Mouse (Mus musculus) intestine, embryonic 15.5 days (tissue): Measurements from ENCODE around the gene Ttll5. TPM values are rescaled to one million over a fixed set of nuclear protein-coding genes. Genes with fewer than 3 reads are reported as not detected.

ENCODE experiments used
- ATAC-seq: fragments of 200-750 bp; cut with Nextera tagmentation; 2 replicates; pipeline ENCODE4 v1.8.0; 2017; ENCODE audit warnings: moderate TSS enrichment, moderate library complexity
- H3K27ac ChIP-seq: fragments of 300-500 bp; sonication (generic); 2 replicates; pipeline ENCODE4 v1.5.1; 2015; ENCODE audit warnings: mild to moderate bottlenecking, inconsistent platforms
- H3K27me3 ChIP-seq: fragments of 300-500 bp; sonication (generic); replicated peaks from 2 replicates; pipeline ENCODE4 v1.6.1; 2015; ENCODE audit warnings: inconsistent platforms
- H3K36me3 ChIP-seq: fragments of 300-500 bp; sonication (generic); 2 replicates; pipeline ENCODE4 v1.6.1; 2015; ENCODE audit warnings: inconsistent platforms
- H3K4me1 ChIP-seq: fragments of 300-500 bp; sonication (generic); replicated peaks from 2 replicates; pipeline ENCODE4 v1.6.1; 2015; ENCODE audit warnings: inconsistent platforms
- H3K4me2 ChIP-seq: fragments of 300-500 bp; sonication (generic); replicated peaks from 2 replicates; pipeline ENCODE4 v1.6.1; 2015; ENCODE audit warnings: mild to moderate bottlenecking, inconsistent platforms
- H3K4me3 ChIP-seq: fragments of 300-500 bp; sonication (generic); replicated peaks from 2 replicates; pipeline ENCODE4 v1.5.1; 2015; ENCODE audit warnings: inconsistent platforms
- H3K9ac ChIP-seq: fragments of 300-500 bp; sonication (generic); 2 replicates; pipeline ENCODE4 v1.6.1; 2015; ENCODE audit warnings: inconsistent platforms
- H3K9me3 ChIP-seq: fragments of 300-500 bp; sonication (generic); 2 replicates; pipeline ENCODE4 v1.6.1; 2016; ENCODE audit warnings: inconsistent platforms
- WGBS: fragments of 180-500 bp; shearing (Covaris S2); methylation state at CpG from one replicate; pipeline ENCODE4 v1.1.7; 2015; 5-methylcytosine and 5-hydroxymethylcytosine counted together
- polyA plus RNA-seq: library from polyadenylated mRNA; unstranded; fragments of >200 nt; fragmentation: Nextera tagmentation; extraction: Ambion mirVana; gene quantifications from 2 replicates; pipeline ENCODE4 v1.2.1, GENCODE M21; 2015

Gene Ttll5
- polyA plus RNA-seq, 1 experiment from 2014 or later, result 9.0 TPM

GRCm38 (mm10) chr12:86027000-86027399, 202.5 kb downstream of the Ttll5 start:
- H3K4me3 ChIP-seq, result no peak overlapping the region
- no peaks in the 10 kb centered on the region for H3K9me3 ChIP-seq
- WGBS, result 74% methylated on average over 5 of the region's 5 CpGs
- H3K27ac ChIP-seq, result no peak overlapping the region
- H3K27me3 ChIP-seq, result no peaks in the 10 kb centered on the region
- ATAC-seq, result no peak
- no peak overlapping the region for H3K9ac ChIP-seq
- no peak overlapping the region for H3K4me2 ChIP-seq
- H3K36me3 ChIP-seq, result no peaks in the 10 kb centered on the region
- peaks cover 15% of the 10 kb centered on the region; the same call in 1 of the 2 replicates for H3K4me1 ChIP-seq

DNA sequence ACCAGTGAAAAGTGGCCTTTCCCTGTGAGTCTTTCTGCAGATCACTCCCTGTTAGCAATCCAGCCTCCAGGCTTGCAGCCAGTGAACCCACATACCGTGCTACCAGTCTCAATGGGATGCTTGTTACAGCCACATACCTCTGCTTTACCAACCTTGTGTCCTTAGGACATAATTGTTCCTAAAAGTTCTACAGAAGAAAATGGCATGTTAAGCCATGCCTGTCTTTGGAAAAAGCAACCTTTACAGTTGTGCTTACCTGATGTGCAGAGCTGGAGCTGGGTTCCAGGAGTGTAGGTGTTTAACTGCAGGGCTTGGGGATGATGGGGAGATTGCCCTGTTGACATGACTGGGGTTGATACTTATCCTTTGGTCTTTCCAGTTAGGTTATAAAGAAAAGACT, 203.3 kb downstream of the Ttll5 start:
- H3K4me2 ChIP-seq, result no peak overlapping the region
- H3K9ac ChIP-seq, result no peak overlapping the region
- no peaks in the 10 kb centered on the region for H3K36me3 ChIP-seq
- no peak for ATAC-seq
- H3K27me3 ChIP-seq, result no peaks in the 10 kb centered on the region
- H3K27ac ChIP-seq, result no peak overlapping the region
- H3K4me1 ChIP-seq, result peaks cover 8% of the 10 kb centered on the region; the same call in 1 of the 2 replicates
- H3K4me3 ChIP-seq, result no peak overlapping the region
- no peaks in the 10 kb centered on the region for H3K9me3 ChIP-seq
- 94% methylated on average over 1 of the region's 1 CpGs for WGBS

DNA sequence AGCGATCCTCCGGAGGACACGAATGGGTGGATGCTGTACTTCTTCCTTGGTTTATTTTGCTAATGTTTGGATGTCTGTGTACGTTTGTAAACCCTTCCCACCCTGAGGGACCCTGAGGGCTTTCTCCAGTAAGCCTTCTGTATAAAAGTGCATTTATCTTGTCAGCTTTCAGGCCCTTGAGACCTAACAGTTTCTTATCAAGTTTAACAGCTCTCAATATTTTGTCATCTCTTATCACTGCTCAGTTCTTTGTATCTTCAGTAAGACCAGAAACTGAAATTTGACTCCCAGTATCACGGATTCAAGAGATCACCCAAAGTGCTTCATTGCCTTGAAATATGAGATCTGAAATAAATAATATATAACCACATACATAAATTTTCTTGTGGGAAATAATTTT, 206.5 kb downstream of the Ttll5 start:
- H3K9ac ChIP-seq, result no peak overlapping the region
- 57% methylated on average over 5 of the region's 5 CpGs for WGBS
- H3K4me3 ChIP-seq, result no peak overlapping the region
- H3K4me2 ChIP-seq, result no peak overlapping the region
- no peaks in the 10 kb centered on the region for H3K36me3 ChIP-seq
- no peaks in the 10 kb centered on the region for H3K27me3 ChIP-seq
- ATAC-seq, result no peak
- no peaks in the 10 kb centered on the region for H3K9me3 ChIP-seq
- no peak overlapping the region for H3K27ac ChIP-seq
- no peaks in the 10 kb centered on the region for H3K4me1 ChIP-seq

- no peak for ATAC-seq
- H3K27me3 ChIP-seq, result no peaks in the 10 kb centered on the region
- 0 out of 2 replicates have a peak, but pooled peaks cover 7% of the 10 kb centered on the region for H3K4me1 ChIP-seq
- no peak overlapping the region for H3K4me2 ChIP-seq
- H3K9me3 ChIP-seq, result no peaks in the 10 kb centered on the region
- no peaks in the 10 kb centered on the region for H3K36me3 ChIP-seq
- H3K9ac ChIP-seq, result no peak overlapping the region
- H3K4me3 ChIP-seq, result no peak overlapping the region
- H3K27ac ChIP-seq, result no peak overlapping the region
Measured at GRCm38 (mm10) chr12:86035586-86035985, 211.1 kb downstream of the Ttll5 start.

- H3K9ac ChIP-seq, result no peak overlapping the region
- H3K27me3 ChIP-seq, result no peaks in the 10 kb centered on the region
- no peak overlapping the region for H3K4me3 ChIP-seq
- no peak overlapping the region for H3K4me2 ChIP-seq
- H3K27ac ChIP-seq, result no peak overlapping the region
- WGBS, result 54% methylated on average over 9 of the region's 9 CpGs
- no peak for ATAC-seq
- H3K36me3 ChIP-seq, result no peaks in the 10 kb centered on the region
- 0 out of 2 replicates have a peak, but pooled peaks cover 7% of the 10 kb centered on the region for H3K4me1 ChIP-seq
- H3K9me3 ChIP-seq, result no peaks in the 10 kb centered on the region
Measured at GRCm38 (mm10) chr12:86036368-86037166, 212.1 kb downstream of the Ttll5 start.

GRCm38 (mm10) chr12:86037235-86037921, 212.9 kb downstream of the Ttll5 start:
- H3K9ac ChIP-seq, result no peak overlapping the region
- 0 out of 2 replicates have a peak, but pooled peaks have one; percentile 49 for ATAC-seq

DNA sequence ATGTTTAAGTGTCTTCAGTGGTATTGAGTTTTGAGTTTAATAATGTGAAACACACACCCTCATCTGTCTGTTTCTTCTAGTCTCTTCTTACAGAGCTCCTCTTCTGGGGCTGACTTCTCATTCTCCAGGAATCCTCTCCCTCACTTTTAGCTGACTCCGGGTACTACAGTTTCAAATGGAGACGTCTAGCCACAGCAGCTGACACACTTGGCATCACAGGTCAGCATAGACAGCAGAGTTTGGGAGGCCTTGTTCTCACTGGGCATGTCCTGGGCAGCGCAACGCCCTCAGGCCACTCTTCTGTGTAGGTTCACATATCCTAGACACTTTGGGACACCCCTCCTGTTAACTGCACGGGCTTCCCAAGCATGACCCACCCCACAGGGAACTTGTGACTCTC, 214.6 kb downstream of the Ttll5 start:
- no peak for ATAC-seq
- Histone ChIP-seq H3K9me3 (no peaks in the 10 kb centered on the region), H3K4me1 (0 out of 2 replicates have a peak, but pooled peaks cover 7% of the 10 kb centered on the region), H3K4me2 (no peak overlapping the region), H3K27ac (no peak overlapping the region), H3K9ac (no peak overlapping the region), H3K36me3 (no peaks in the 10 kb centered on the region), H3K4me3 (no peak overlapping the region), H3K27me3 (no peaks in the 10 kb centered on the region)
- 87% methylated on average over 5 of the region's 5 CpGs for WGBS

More at GRCm38 (mm10) chr12:86037235-86037921, 212.9 kb downstream of the Ttll5 start:
- no peak overlapping the region for H3K4me2 ChIP-seq
- H3K27me3 ChIP-seq, result no peaks in the 10 kb centered on the region
- 0 out of 2 replicates have a peak, but pooled peaks cover 7% of the 10 kb centered on the region for H3K4me1 ChIP-seq
- H3K27ac ChIP-seq, result no peak overlapping the region
- H3K9me3 ChIP-seq, result no peaks in the 10 kb centered on the region
- no peaks in the 10 kb centered on the region for H3K36me3 ChIP-seq
- WGBS, result 36% methylated on average over 12 of the region's 12 CpGs
- H3K4me3 ChIP-seq, result no peak overlapping the region

DNA sequence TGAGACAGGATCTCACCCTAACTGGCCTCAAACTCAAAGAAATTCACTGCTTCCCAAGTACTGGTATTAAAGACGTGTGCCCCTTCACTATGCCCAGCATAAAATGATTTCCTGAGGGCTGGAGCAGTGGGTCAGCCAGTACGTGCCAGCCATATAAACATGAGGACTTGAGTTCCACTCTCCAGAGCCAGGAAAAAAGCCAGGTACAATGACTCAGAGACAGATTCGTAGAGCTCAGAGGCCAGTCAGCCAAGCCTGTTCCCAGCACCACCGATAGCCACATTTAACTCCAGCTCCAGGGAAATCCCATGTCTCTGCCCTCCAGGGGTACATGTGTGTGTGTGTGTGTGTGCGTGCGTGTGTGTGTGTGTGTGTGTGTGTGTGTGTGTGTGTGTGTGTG, 215.3 kb downstream of the Ttll5 start:
- Histone ChIP-seq H3K9me3 (no peaks in the 10 kb centered on the region), H3K27ac (no peak overlapping the region), H3K36me3 (no peaks in the 10 kb centered on the region), H3K4me2 (no peak overlapping the region), H3K4me3 (no peak overlapping the region), H3K9ac (no peak overlapping the region), H3K27me3 (no peaks in the 10 kb centered on the region), H3K4me1 (0 out of 2 replicates have a peak, but pooled peaks cover 7% of the 10 kb centered on the region)
- ATAC-seq, result no peak
- WGBS, result 76% methylated on average over 6 of the region's 6 CpGs

- Histone ChIP-seq H3K4me2 (no peak overlapping the region), H3K27me3 (no peaks in the 10 kb centered on the region), H3K27ac (no peak overlapping the region), H3K4me1 (no peaks in the 10 kb centered on the region), H3K9ac (no peak overlapping the region), H3K9me3 (no peaks in the 10 kb centered on the region), H3K36me3 (no peaks in the 10 kb centered on the region), H3K4me3 (no peak overlapping the region)
- ATAC-seq, result no peak
- WGBS, result 81% methylated on average over 5 of the region's 5 CpGs
Measured at GRCm38 (mm10) chr12:86046141-86046540, 221.7 kb downstream of the Ttll5 start.

- Histone ChIP-seq H3K4me3 (no peak overlapping the region), H3K36me3 (no peaks in the 10 kb centered on the region), H3K9me3 (no peaks in the 10 kb centered on the region), H3K4me2 (no peak overlapping the region), H3K27ac (no peak overlapping the region), H3K4me1 (no peaks in the 10 kb centered on the region), H3K9ac (no peak overlapping the region), H3K27me3 (no peaks in the 10 kb centered on the region)
- 96% methylated on average over 2 of the region's 2 CpGs for WGBS
- no peak for ATAC-seq
Measured at GRCm38 (mm10) chr12:86046776-86047175, 222.3 kb downstream of the Ttll5 start.

DNA sequence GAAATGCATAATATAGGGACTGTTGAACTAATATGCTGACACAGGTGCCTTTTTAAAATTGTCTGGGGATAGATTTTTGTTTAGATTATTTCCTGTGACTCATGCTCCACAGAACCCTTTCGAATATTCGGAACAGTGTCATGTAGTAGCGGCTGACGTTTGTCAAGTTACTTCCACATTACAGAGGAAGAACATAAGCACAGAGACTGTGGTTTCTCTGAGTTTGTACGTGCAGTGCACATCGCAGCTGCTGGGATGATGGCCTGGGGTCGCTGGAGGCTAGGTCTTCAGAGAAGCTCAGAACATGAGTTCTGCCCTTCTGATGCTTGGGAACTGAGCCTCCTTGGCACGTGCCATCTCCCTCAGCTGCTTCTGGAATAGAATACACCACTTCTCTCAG, 222.9 kb downstream of the Ttll5 start:
- H3K4me3 ChIP-seq, result no peak overlapping the region

GRCm38 (mm10) chr12:86049813-86050212, 225.4 kb downstream of the Ttll5 start:
- H3K27ac ChIP-seq, result no peak overlapping the region
- no peak overlapping the region for H3K4me2 ChIP-seq
- H3K36me3 ChIP-seq, result no peaks in the 10 kb centered on the region
- no peaks in the 10 kb centered on the region for H3K4me1 ChIP-seq
- no peaks in the 10 kb centered on the region for H3K9me3 ChIP-seq
- 81% methylated on average over 6 of the region's 6 CpGs for WGBS
- no peaks in the 10 kb centered on the region for H3K27me3 ChIP-seq
- ATAC-seq, result no peak
- no peak overlapping the region for H3K4me3 ChIP-seq
- no peak overlapping the region for H3K9ac ChIP-seq

More for the DNA sequence above, 222.9 kb downstream of the Ttll5 start:
- Histone ChIP-seq H3K27me3 (no peaks in the 10 kb centered on the region), H3K27ac (no peak overlapping the region), H3K4me2 (no peak overlapping the region), H3K4me1 (no peaks in the 10 kb centered on the region), H3K9ac (no peak overlapping the region), H3K9me3 (no peaks in the 10 kb centered on the region), H3K36me3 (no peaks in the 10 kb centered on the region)
- 71% methylated on average over 8 of the region's 8 CpGs for WGBS
- ATAC-seq, result no peak
